Mouse (Mus musculus) heart, embryonic 14.5 days (tissue): ENCODE data around the gene Cldn34b2. TPM values are rescaled to one million over a fixed set of nuclear protein-coding genes. Genes with fewer than 3 reads are reported as not detected.
"Not testable (repeated sequence)": the region's sequence is repeated elsewhere in the genome, so short reads cannot be mapped to it uniquely, and the experiment has no call there.

Experiments
- ATAC-seq: fragments of 200-750 bp; cut with Nextera tagmentation; 2 replicates; pipeline ENCODE4 v1.8.0; 2017; ENCODE audit warnings: low read depth, moderate TSS enrichment; ENCODE audit not compliant: insufficient number of reproducible peaks, insufficient read depth, low FRiP score
- H3K27ac ChIP-seq, 2 experiments: fragments of 200-500 bp in 1 of 2; fragments of 300-500 bp in 1 of 2; sonication (generic) in 1 of 2; replicated peaks in 1 of 2; 2 replicates each; pipeline ENCODE4 v1.5.1; 2012 to 2014; ENCODE audit warnings: low read depth in 2 of 2, low read length in 2 of 2, control low read depth in 1 of 2, mild to moderate bottlenecking in 1 of 2, mixed read lengths in 1 of 2; ENCODE audit not compliant: control insufficient read depth in 1 of 2, insufficient read depth in 1 of 2
- H3K27me3 ChIP-seq: fragments of 300-500 bp; sonication (generic); 2 replicates; pipeline ENCODE4 v1.6.1; 2014; ENCODE audit warnings: mild to moderate bottlenecking, low read length, control low read depth; ENCODE audit not compliant: control insufficient read depth, insufficient read depth
- H3K36me3 ChIP-seq: fragments of 300-500 bp; sonication (generic); 2 replicates; pipeline ENCODE4 v1.6.1; 2014; ENCODE audit warnings: mild to moderate bottlenecking, control low read depth, low read length, mixed read lengths; ENCODE audit not compliant: control insufficient read depth, insufficient read depth
- H3K4me1 ChIP-seq, 2 experiments: fragments of 200-500 bp in 1 of 2; fragments of 300-500 bp in 1 of 2; sonication (generic) in 1 of 2; 2 replicates each; pipeline ENCODE4 v1.6.1; 2012 to 2014; ENCODE audit warnings: low read length in 2 of 2, control low read depth in 1 of 2, mixed read lengths in 1 of 2; ENCODE audit not compliant: control insufficient read depth in 2 of 2, insufficient read depth in 2 of 2
- H3K4me2 ChIP-seq: fragments of 300-500 bp; sonication (generic); 2 replicates; pipeline ENCODE4 v1.6.1; 2014; ENCODE audit warnings: mild to moderate bottlenecking, low read length
- H3K4me3 ChIP-seq, 2 experiments: fragments of 200-500 bp in 1 of 2; fragments of 300-500 bp in 1 of 2; sonication (generic) in 1 of 2; 2 replicates each; pipeline ENCODE4 v1.5.1; 2012 to 2014; ENCODE audit warnings: low read length in 2 of 2, mild to moderate bottlenecking in 2 of 2, control low read depth in 1 of 2, low read depth in 1 of 2, moderate library complexity in 1 of 2; ENCODE audit not compliant: control insufficient read depth in 1 of 2, insufficient read depth in 1 of 2
- H3K9ac ChIP-seq: fragments of 300-500 bp; sonication (generic); 2 replicates; pipeline ENCODE4 v1.6.1; 2014; ENCODE audit warnings: mild to moderate bottlenecking, low read length
- H3K9me3 ChIP-seq: fragments of 300-500 bp; sonication (generic); 2 replicates; pipeline ENCODE4 v1.6.1; 2016; ENCODE audit warnings: low read length, control low read depth; ENCODE audit not compliant: control insufficient read depth
- WGBS: fragments of 180-500 bp; shearing (Covaris S2); extraction: QIAGEN DNeasy Blood & Tissue Kit; methylation state at CpG from one replicate; pipeline ENCODE4 v1.1.7; 2014; 5-methylcytosine and 5-hydroxymethylcytosine counted together
- polyA plus RNA-seq: library from polyadenylated mRNA; unstranded; fragments of >200 nt; fragmentation: Nextera tagmentation; extraction: Ambion mirVana; gene quantifications from 2 replicates; pipeline ENCODE4 v1.2.1, GENCODE M21; 2014

The Cldn34b2 gene
- polyA plus RNA-seq, 1 experiment from 2014 or later = not detected

DNA sequence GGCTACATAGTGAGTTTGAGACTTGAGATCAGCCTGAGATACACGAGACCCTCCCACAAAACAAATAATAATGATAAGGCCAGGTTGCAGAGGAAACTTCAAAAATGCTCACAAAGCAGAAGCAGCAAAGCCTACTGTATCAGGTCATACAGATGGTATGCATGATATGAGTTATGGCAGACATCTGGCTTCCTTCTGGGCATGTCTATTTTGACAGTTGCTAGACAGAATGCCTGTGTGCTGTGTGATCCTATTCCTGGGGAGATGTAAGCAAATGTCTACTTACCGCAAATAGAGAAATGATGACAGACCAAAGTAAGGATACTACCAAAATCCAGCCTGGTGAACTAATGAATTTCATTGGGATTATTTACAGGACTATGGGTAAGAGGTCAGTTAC, 38.1 kb upstream of the Cldn34b2 start:
- WGBS = 74% methylated on average over 2 of the region's 2 CpGs
- Histone ChIP-seq H3K4me1 (no peaks in the 10 kb centered on the region), H3K4me2 (no peak overlapping the region), H3K9ac (no peak overlapping the region), H3K4me3 (no peak overlapping the region), H3K27ac (no peak overlapping the region), H3K27me3 (no peaks in the 10 kb centered on the region), H3K9me3 (no peaks in the 10 kb centered on the region), H3K36me3 (no peaks in the 10 kb centered on the region)
- no peak for ATAC-seq

DNA sequence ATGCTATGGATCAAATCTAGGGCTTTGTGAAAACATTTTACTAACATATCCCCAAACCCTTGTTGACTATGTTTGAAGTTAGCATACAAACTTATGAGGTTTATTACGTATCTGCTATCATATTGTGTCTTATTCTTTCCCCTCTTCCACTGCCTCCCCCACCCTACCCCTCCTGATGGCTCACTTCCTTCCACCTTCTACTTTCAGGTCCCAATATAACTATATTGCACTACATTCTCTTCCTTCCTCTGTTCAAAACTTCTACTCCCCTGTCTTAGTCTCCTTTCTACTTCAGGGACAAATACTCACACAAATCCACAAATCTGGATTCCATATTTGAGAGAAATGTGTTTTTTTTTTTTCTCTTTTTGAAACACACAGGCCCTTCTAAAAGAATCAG, 35.3 kb upstream of the Cldn34b2 start:
- H3K4me1 ChIP-seq = no peaks in the 10 kb centered on the region
- H3K9me3 ChIP-seq = no peaks in the 10 kb centered on the region
- no peaks in the 10 kb centered on the region for H3K36me3 ChIP-seq
- no peak overlapping the region for H3K4me3 ChIP-seq
- no peak for ATAC-seq
- H3K27ac ChIP-seq = no peak overlapping the region
- H3K9ac ChIP-seq = no peak overlapping the region
- 53% methylated on average over 1 of the region's 1 CpGs for WGBS
- H3K27me3 ChIP-seq = no peaks in the 10 kb centered on the region
- no peak overlapping the region for H3K4me2 ChIP-seq

DNA sequence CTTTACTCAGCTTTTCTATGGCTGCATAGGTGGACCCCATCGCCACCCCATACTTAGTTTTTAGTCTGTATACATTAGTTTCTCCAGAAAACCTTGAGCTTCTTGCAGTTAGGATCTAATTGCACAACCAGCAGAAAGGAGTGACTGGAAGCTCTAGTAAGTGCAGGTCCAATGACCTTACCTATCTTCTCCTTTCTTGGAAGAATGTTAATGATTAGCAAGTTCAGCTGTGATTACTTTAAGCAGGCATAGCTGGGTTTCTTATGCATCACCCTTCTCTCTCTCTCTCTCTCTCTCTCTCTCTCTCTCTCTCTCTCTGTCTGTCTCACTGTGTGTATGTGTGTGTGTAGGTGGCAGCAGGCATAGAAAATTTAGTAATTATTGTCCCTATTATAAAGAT, 23.7 kb upstream of the Cldn34b2 start:
- Histone ChIP-seq H3K27me3 (no peaks in the 10 kb centered on the region), H3K9me3 (no peaks in the 10 kb centered on the region), H3K36me3 (no peaks in the 10 kb centered on the region), H3K4me3 (no peak overlapping the region), H3K9ac (no peak overlapping the region), H3K4me1 (no peaks in the 10 kb centered on the region), H3K27ac (no peak overlapping the region), H3K4me2 (no peak overlapping the region)
- 57% methylated on average over 1 of the region's 1 CpGs for WGBS
- no peak for ATAC-seq

DNA sequence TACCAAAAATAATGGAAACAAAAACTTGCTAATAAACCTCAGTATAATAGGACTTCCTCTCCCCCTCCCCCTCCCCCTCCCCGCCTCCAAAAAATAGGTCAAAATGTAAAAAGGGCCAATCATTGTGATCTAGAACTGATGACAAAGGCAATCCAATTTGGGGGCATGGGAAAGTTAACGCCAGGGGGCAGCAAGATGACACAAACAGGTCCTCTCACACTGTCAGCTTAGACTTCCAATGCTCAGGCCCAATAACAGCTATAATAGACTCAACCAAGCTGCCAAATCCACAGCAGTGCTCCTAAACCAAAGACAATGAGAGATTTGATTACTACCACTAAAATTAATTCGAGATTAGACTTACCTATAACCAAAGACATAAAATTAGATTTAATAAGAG, 16.5 kb upstream of the Cldn34b2 start:
- Histone ChIP-seq H3K9ac (no peak overlapping the region), H3K4me2 (no peak overlapping the region), H3K4me1 (no peaks in the 10 kb centered on the region), H3K27me3 (no peaks in the 10 kb centered on the region), H3K9me3 (no peaks in the 10 kb centered on the region), H3K27ac (no peak overlapping the region), H3K36me3 (no peaks in the 10 kb centered on the region), H3K4me3 (no peak overlapping the region)
- WGBS = 6% methylated on average over 3 of the region's 3 CpGs
- ATAC-seq = no peak

GRCm38 (mm10) chrX:155098024-155098423, 30.2 kb downstream of the Cldn34b2 start:
- ATAC-seq = no peak
- no peaks in the 10 kb centered on the region for H3K36me3 ChIP-seq

DNA sequence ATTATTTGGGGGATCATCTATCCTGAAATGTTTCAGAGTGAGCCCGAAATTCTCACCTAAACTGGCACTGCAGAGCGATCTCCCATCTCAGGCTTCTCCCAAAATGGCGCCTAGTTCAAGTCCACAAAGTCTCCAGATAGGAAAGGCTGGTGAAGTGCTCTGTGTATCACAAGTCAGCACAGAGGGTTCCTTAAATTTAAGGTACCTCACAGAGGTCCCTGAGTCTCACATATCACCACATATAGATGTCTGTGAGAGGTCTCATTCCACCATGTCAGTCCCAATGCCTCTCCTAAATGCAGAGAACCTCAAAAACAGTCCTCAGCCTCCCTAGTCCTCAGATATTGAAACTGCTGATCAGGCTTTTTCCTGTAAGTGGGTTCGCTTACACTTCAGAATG, 34.6 kb downstream of the Cldn34b2 start, which contains the start of gene Magea2:
Gene Magea2 (minus strand): TSS at position 101 of the 400 bp plus-strand sequence.
- 81% methylated on average over 3 of the region's 4 CpGs for WGBS
- not testable (repeated sequence) for H3K27me3 ChIP-seq, H3K4me3 ChIP-seq, H3K9me3 ChIP-seq, H3K27ac ChIP-seq, ATAC-seq, H3K36me3 ChIP-seq, H3K4me1 ChIP-seq, H3K9ac ChIP-seq, H3K4me2 ChIP-seq

More at GRCm38 (mm10) chrX:155098024-155098423, 30.2 kb downstream of the Cldn34b2 start:
- H3K27ac ChIP-seq = no peak overlapping the region
- no peaks in the 10 kb centered on the region for H3K9me3 ChIP-seq
- H3K4me1 ChIP-seq = no peaks in the 10 kb centered on the region
- H3K4me2 ChIP-seq = no peak overlapping the region
- H3K9ac ChIP-seq = no peak overlapping the region
- H3K4me3 ChIP-seq = no peak overlapping the region
- H3K27me3 ChIP-seq = no peaks in the 10 kb centered on the region

DNA sequence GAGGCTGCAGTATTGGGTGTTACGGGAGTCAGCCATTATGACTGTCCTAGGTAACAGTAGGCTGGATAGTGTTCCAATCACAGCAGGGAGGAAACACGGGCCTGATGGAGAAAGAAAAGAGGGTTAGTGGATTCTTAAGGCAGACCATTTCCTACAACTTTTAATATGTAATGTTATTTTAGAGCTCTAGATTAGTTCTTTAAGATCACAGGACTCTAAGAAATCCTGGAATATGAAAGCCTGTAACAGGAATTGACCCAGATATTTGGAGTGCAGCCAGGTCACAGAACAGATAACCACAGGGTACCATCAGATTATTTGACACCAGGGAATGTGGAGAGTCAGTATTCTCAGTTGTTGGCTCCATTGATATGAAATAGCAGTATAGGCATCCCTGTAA, 38.5 kb downstream of the Cldn34b2 start, which contains the start of gene Magea1:
Gene Magea1 (minus strand): TSS at position 101 of the 400 bp plus-strand sequence.
- H3K36me3 ChIP-seq, H3K4me1 ChIP-seq, H3K9me3 ChIP-seq, H3K4me2 ChIP-seq, H3K9ac ChIP-seq, H3K27me3 ChIP-seq, H3K4me3 ChIP-seq, H3K27ac ChIP-seq, ATAC-seq: not testable (repeated sequence)
- 82% methylated on average over 1 of the region's 2 CpGs for WGBS
